Mouse (Mus musculus): ENCODE data around the gene 1700021F05Rik. TPM values are rescaled to one million over a fixed set of nuclear protein-coding genes. Genes with fewer than 3 reads are reported as not detected.
"Not testable (repeated sequence)": the region's sequence is repeated elsewhere in the genome, so short reads cannot be mapped to it uniquely, and the experiment has no call there.

The 1700021F05Rik gene
- polyA plus RNA-seq, 1 experiment from 2014 or later: 52.1 TPM

DNA sequence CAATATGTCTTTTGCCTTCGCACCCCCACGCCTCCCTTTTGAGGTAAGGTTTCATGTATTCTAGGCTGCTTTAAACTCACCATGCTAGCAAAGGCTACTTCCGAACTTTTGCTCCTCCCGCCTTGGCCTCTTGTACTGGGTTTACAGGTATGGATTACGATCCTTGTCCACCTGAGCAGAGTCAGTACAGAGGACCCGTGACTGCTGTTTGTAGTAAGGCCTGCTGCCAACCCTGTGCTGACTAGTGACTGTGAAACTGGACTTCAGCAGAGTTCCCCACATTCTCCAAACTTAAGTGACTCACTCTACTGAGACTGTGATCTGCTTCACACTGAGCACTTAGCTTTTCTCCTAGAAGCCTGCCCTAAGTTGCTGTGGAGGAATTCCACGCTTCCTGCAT is 3.1 kb downstream of the 1700021F05Rik start:
- Histone ChIP-seq H3K9me3 (no peaks in the 10 kb centered on the region), H3K36me3 (peaks cover 14% of the 10 kb centered on the region), H3K9ac (no peak overlapping the region), H3K4me3 (no peak overlapping the region), H3K4me2 (no peak overlapping the region), H3K4me1 (peaks cover 16% of the 10 kb centered on the region), H3K27me3 (no peaks in the 10 kb centered on the region), H3K27ac (no peak overlapping the region)
- no peak for ATAC-seq (ENCODE audit: borderline replicate concordance, extremely low read depth, low FRiP score, low TSS enrichment)
- WGBS: 89% methylated on average over 7 of the region's 7 CpGs

DNA sequence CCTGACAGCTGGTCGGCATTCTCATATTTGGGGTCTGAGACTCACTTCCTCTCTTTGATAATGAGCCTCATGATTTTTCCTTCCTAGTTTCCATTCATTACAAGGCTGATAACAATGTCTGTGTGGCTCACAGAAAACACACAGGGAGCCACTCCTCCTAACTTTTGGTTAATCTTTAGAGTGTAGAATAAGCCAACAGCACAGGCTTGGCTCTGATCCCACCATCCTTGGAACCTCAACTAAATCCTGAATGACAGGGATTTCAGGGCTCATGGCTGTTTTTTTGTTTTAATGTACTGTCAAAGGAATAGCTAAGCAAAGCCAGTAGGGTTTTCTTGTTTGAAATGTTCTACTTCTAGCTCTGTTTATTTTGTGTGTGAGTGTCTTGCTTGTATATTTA is 6.4 kb downstream of the 1700021F05Rik start:
- Histone ChIP-seq H3K27me3 (no peaks in the 10 kb centered on the region), H3K36me3 (peaks cover 43% of the 10 kb centered on the region), H3K27ac (no peak overlapping the region), H3K9ac (no peak overlapping the region), H3K4me2 (no peak overlapping the region), H3K9me3 (no peaks in the 10 kb centered on the region), H3K4me3 (no peak overlapping the region), H3K4me1 (peaks cover 6% of the 10 kb centered on the region)
- no peak for ATAC-seq (ENCODE audit: borderline replicate concordance, extremely low read depth, low FRiP score, low TSS enrichment)
- 56% methylated on average over 1 of the region's 1 CpGs for WGBS

GRCm38 (mm10) chr10:43527283-43528269 is 13.2 kb downstream of the 1700021F05Rik start:
- no peak overlapping the region for H3K4me2 ChIP-seq
- 48% methylated on average over 15 of the region's 15 CpGs for WGBS
- no peaks in the 10 kb centered on the region for H3K4me1 ChIP-seq
- H3K9me3 ChIP-seq: no peaks in the 10 kb centered on the region
- H3K4me3 ChIP-seq: no peak overlapping the region
- no peaks in the 10 kb centered on the region for H3K27me3 ChIP-seq
- ATAC-seq (ENCODE audit: borderline replicate concordance, extremely low read depth, low FRiP score, low TSS enrichment): no peak
- H3K36me3 ChIP-seq: peaks cover 56% of the 10 kb centered on the region
- no peak overlapping the region for H3K9ac ChIP-seq
- H3K27ac ChIP-seq: no peak overlapping the region

- 96% methylated on average over 10 of the region's 10 CpGs for WGBS
- H3K4me2 ChIP-seq; H3K9ac ChIP-seq; H3K9me3 ChIP-seq; H3K27me3 ChIP-seq; H3K4me1 ChIP-seq; H3K27ac ChIP-seq; ATAC-seq (ENCODE audit: borderline replicate concordance, extremely low read depth, low FRiP score, low TSS enrichment); H3K4me3 ChIP-seq: not testable (repeated sequence)
- H3K36me3 ChIP-seq: peaks cover 23% of the 10 kb centered on the region
Observed at GRCm38 (mm10) chr10:43523931-43524330, 16.9 kb downstream of the 1700021F05Rik start, which contains the start of gene Gm9803. Gm9803 (plus strand) TSS chr10:43524084.

- Histone ChIP-seq H3K36me3 (no peaks in the 10 kb centered on the region), H3K4me1 (peaks cover 18% of the 10 kb centered on the region; the same call in 1 of the 2 replicates), H3K27ac (no peak overlapping the region), H3K27me3 (no peaks in the 10 kb centered on the region), H3K4me3 (no peak overlapping the region), H3K9me3 (no peaks in the 10 kb centered on the region), H3K4me2 (no peak overlapping the region), H3K9ac (no peak overlapping the region)
- no peak for ATAC-seq (ENCODE audit: borderline replicate concordance, extremely low read depth, low FRiP score, low TSS enrichment)
- WGBS: 93% methylated on average over 2 of the region's 2 CpGs
Observed at GRCm38 (mm10) chr10:43519977-43520376, 20.8 kb downstream of the 1700021F05Rik start.

- peak overlapping the region; percentile 34 for H3K4me2 ChIP-seq
- H3K27me3 ChIP-seq: no peaks in the 10 kb centered on the region
- H3K9me3 ChIP-seq: no peaks in the 10 kb centered on the region
- H3K27ac ChIP-seq: peak overlapping the region; percentile 69
- 38% methylated on average over 12 of the region's 13 CpGs for WGBS
- no peak overlapping the region; the same call in 1 of the 2 replicates for H3K4me3 ChIP-seq
- peak; percentile 61 for ATAC-seq (ENCODE audit: borderline replicate concordance, extremely low read depth, low FRiP score, low TSS enrichment)
- H3K36me3 ChIP-seq: 0 out of 2 replicates have a peak, but pooled peaks cover 6% of the 10 kb centered on the region
- peaks cover 18% of the 10 kb centered on the region; the same call in 1 of the 2 replicates for H3K4me1 ChIP-seq
- H3K9ac ChIP-seq: no peak overlapping the region
Observed at GRCm38 (mm10) chr10:43518368-43518767, 22.4 kb downstream of the 1700021F05Rik start.

DNA sequence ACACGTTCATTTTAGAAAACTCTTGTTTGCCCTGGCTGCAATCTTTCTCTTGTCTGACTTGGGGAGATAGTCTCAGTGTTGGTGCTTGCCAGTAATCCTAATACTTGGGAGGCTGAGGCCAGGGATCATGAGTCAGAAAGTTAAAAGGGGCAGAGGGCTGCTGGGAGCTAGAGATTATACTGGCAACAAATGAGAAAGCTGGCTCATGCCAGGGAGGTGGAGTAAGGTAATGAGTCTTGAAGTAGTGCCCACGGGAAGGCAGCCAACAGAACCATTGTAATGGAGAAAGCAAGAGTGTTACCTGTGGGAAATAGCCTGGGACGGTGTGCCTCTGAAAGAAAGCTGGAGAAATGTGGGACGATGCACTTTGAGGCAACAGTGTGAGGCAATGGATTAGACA is 23.0 kb downstream of the 1700021F05Rik start:
- Histone ChIP-seq H3K4me3 (no peak overlapping the region; the same call in 1 of the 2 replicates), H3K36me3 (0 out of 2 replicates have a peak, but pooled peaks cover 6% of the 10 kb centered on the region), H3K4me1 (peaks cover 18% of the 10 kb centered on the region; the same call in 1 of the 2 replicates), H3K4me2 (peak overlapping the region; percentile 34), H3K27me3 (no peaks in the 10 kb centered on the region), H3K9me3 (no peaks in the 10 kb centered on the region), H3K27ac (peak overlapping the region; percentile 69), H3K9ac (no peak overlapping the region)
- no peak for ATAC-seq (ENCODE audit: borderline replicate concordance, extremely low read depth, low FRiP score, low TSS enrichment)
- 25% methylated on average over 4 of the region's 4 CpGs for WGBS

DNA sequence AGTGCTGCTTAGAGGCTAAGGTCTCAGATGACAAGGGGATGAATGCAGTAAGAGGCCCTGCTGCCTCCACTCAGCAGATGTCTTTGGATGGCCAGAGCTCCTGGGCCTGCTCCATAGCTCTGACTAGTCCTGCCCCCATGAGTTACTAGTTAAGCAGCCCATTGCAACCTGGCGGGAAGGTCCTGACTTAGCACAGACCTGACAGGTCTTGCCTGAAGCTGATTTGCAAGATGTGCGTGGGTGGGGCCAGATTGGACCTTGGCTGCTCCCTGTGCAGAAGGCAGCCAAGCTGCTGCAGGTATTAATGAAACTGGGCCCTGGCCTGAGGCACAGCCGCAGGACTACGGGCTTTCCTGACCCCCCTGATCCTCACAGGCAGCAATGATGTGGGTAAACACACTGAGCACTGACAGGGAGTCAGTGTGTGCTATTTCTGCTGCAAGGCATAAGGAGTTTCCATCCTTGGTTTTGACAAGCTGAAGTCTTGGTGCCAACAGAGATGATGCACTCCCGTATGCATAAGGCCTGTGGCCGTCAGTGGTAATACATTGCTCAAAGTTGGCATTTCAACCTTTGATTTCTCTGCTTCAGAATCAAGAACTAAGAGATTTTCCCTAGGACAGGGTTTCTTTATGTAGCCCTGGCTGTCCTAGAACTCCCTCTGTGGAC is 23.7 kb downstream of the 1700021F05Rik start:
- WGBS: 65% methylated on average over 6 of the region's 6 CpGs
- Histone ChIP-seq H3K4me3 (no peak overlapping the region), H3K9ac (no peak overlapping the region), H3K27ac (peak overlapping the region; percentile 69; the same call in 1 of the 2 replicates), H3K9me3 (no peaks in the 10 kb centered on the region), H3K4me1 (peaks cover 18% of the 10 kb centered on the region; the same call in 1 of the 2 replicates), H3K36me3 (peaks cover 9% of the 10 kb centered on the region; the same call in 1 of the 2 replicates), H3K4me2 (no peak overlapping the region), H3K27me3 (no peaks in the 10 kb centered on the region)
- no peak for ATAC-seq (ENCODE audit: borderline replicate concordance, extremely low read depth, low FRiP score, low TSS enrichment)

DNA sequence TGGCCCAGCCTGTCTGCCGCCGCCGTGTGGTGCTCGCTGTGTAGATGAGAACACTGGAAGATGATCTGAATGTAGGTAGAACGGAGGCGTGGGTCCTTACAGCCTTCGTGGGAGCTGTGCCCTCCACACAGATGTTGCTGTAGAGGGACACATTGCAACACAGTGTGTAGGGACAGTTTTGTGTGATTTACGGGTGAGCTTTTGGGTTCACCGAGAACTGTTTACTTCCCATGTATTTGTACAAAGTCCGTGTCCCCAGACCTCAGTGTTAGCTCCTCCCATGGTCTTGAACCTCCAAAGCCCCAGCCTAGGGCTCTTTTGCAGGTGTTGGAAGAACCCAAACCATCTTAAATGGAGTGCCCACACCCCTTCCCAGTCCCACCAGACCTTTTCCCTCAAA is 27.8 kb downstream of the 1700021F05Rik start:
- H3K27me3 ChIP-seq: no peaks in the 10 kb centered on the region
- no peaks in the 10 kb centered on the region for H3K9me3 ChIP-seq
- no peak overlapping the region for H3K4me2 ChIP-seq
- H3K4me1 ChIP-seq: peaks cover 11% of the 10 kb centered on the region; the same call in 1 of the 2 replicates
- no peak for ATAC-seq (ENCODE audit: borderline replicate concordance, extremely low read depth, low FRiP score, low TSS enrichment)
- H3K27ac ChIP-seq: no peak overlapping the region
- 88% methylated on average over 10 of the region's 10 CpGs for WGBS
- no peak overlapping the region for H3K9ac ChIP-seq
- no peak overlapping the region for H3K4me3 ChIP-seq
- H3K36me3 ChIP-seq: peaks cover 34% of the 10 kb centered on the region

DNA sequence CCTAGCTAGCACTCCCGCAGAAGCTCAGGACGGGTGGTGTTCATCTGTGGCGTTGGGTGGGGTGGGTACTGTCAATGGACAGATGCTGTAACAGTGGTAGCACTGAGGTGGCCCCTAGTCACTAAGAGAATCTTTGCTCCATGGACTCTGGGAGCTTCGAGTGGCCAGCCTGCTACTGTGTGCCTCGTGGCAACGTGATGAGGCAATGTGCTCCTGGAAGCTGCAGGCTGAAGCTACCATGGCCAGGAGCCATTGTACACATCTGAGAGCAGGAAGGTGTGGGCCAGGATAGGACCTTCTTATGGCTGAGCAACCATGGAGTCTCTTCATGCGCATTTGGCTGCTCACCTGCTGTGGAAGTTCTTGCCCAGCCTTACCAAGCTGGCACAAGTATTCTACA is 31.6 kb downstream of the 1700021F05Rik start:
- Histone ChIP-seq H3K36me3 (peaks cover 38% of the 10 kb centered on the region), H3K27ac (no peak overlapping the region), H3K4me1 (no peaks in the 10 kb centered on the region), H3K4me2 (no peak overlapping the region), H3K9me3 (no peaks in the 10 kb centered on the region), H3K9ac (no peak overlapping the region), H3K27me3 (no peaks in the 10 kb centered on the region), H3K4me3 (no peak overlapping the region)
- no peak for ATAC-seq (ENCODE audit: borderline replicate concordance, extremely low read depth, low FRiP score, low TSS enrichment)
- WGBS: 91% methylated on average over 7 of the region's 7 CpGs

DNA sequence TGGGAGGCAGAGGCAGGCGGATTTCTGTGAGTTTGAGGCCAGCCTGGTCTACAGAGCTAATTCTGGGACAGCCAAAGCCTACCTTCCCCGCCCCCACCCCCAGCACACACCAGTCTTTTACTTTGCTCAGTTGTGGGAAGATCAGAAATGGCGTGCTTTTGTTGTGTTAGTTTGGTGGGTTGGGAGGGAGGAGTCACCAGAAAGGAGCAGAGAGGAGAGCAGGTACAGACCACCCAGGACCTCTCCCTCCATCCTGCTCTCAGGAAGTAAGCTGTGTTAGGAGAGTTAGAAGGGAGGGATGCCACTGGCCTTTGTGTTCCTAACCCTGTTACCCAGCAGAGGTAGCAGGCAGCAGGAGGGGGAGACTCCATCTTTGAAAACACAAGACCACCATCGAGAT is 33.7 kb downstream of the 1700021F05Rik start:
- H3K27me3 ChIP-seq: no peaks in the 10 kb centered on the region
- ATAC-seq (ENCODE audit: borderline replicate concordance, extremely low read depth, low FRiP score, low TSS enrichment): no peak
- WGBS: 68% methylated on average over 4 of the region's 4 CpGs

More for the DNA sequence above, 33.7 kb downstream of the 1700021F05Rik start:
- Histone ChIP-seq H3K4me2 (no peak overlapping the region), H3K36me3 (peaks cover 29% of the 10 kb centered on the region), H3K9me3 (no peaks in the 10 kb centered on the region), H3K27ac (no peak overlapping the region), H3K9ac (no peak overlapping the region), H3K4me3 (no peak overlapping the region), H3K4me1 (no peaks in the 10 kb centered on the region)

Measured in lung, embryonic 15.5 days (tissue).